Mouse (Mus musculus): ENCODE data around the gene Pdzd7. TPM values are rescaled to one million over a fixed set of nuclear protein-coding genes. Genes with fewer than 3 reads are reported as not detected.
A peak's percentile ranks its signal among the peaks of the same experiment; 100 is the strongest.

Pdzd7 gene
- total RNA-seq (2021) = 10 to 100 TPM in 1 of 2 experiments, 1 to 10 TPM in 1; 9.8 to 10.9 TPM
- long read RNA-seq, experiment 1, partial matches to known transcripts = 2 of 5 reads
- long read RNA-seq, experiment 1, other reads (novel, unspliced or antisense) = 3 of 5 reads
- long read RNA-seq, experiment 2, partial matches to known transcripts = 1 of 3 reads
- long read RNA-seq, experiment 2, other reads (novel, unspliced or antisense) = 2 of 3 reads

GRCm38 (mm10) chr19:45045651-45046050 lies at the start of gene Pdzd7:
Pdzd7 (minus strand) TSS chr19:45045717.
- intact Hi-C loops (cut with DNase I; ENCODE audit: low total_unique reads) = no loop called here
- DNase-seq = no peak

GRCm38 (mm10) chr19:45081841-45082550 lies 36.5 kb upstream of the Pdzd7 start:
- intact Hi-C loops (cut with DNase I; ENCODE audit: low total_unique reads) = no loop called here
- DNase-seq = peak; percentile 57

- intact Hi-C loops (cut with DNase I; ENCODE audit: low total_unique reads) = no loop called here
- peak; percentile 64 for DNase-seq
These were observed 35.8 kb upstream of the Pdzd7 start for GRCm38 (mm10) chr19:45081279-45081678.

- no peak for DNase-seq
These were observed 35.2 kb upstream of the Pdzd7 start for GRCm38 (mm10) chr19:45080711-45081110.

GRCm38 (mm10) chr19:45079769-45080515 lies 34.4 kb upstream of the Pdzd7 start:
- peak; percentile 69 for DNase-seq
- intact Hi-C loops (cut with DNase I; ENCODE audit: low total_unique reads) = no loop called here

More at GRCm38 (mm10) chr19:45080711-45081110, 35.2 kb upstream of the Pdzd7 start:
- intact Hi-C loops (cut with DNase I; ENCODE audit: low total_unique reads) = no loop called here

- no peak for DNase-seq
- intact Hi-C loops (cut with DNase I; ENCODE audit: low total_unique reads) = no loop called here
These were observed 33.7 kb upstream of the Pdzd7 start for GRCm38 (mm10) chr19:45078971-45079764.

- DNase-seq = no peak
- intact Hi-C loops (cut with DNase I; ENCODE audit: low total_unique reads) = no loop called here
These were observed 32.5 kb upstream of the Pdzd7 start for GRCm38 (mm10) chr19:45077742-45078645.

GRCm38 (mm10) chr19:45076586-45077510 lies 31.3 kb upstream of the Pdzd7 start:
- DNase-seq = peak; percentile 77
- intact Hi-C loops (cut with DNase I; ENCODE audit: low total_unique reads) = no loop called here

GRCm38 (mm10) chr19:45076036-45076575 lies 30.6 kb upstream of the Pdzd7 start:
- no peak for DNase-seq
- intact Hi-C loops (cut with DNase I; ENCODE audit: low total_unique reads) = no loop called here

GRCm38 (mm10) chr19:45075323-45076035 lies 30.0 kb upstream of the Pdzd7 start:
- intact Hi-C loops (cut with DNase I; ENCODE audit: low total_unique reads) = no loop called here
- DNase-seq = no peak

- intact Hi-C loops (cut with DNase I; ENCODE audit: low total_unique reads) = no loop called here
- DNase-seq = peak; percentile 91
These were observed 29.2 kb upstream of the Pdzd7 start, which contains the start of gene Kazald1 for GRCm38 (mm10) chr19:45074580-45075322. Kazald1 (plus strand) TSS chr19:45075241.

GRCm38 (mm10) chr19:45073871-45074542 lies 28.5 kb upstream of the Pdzd7 start:
- DNase-seq = peak; percentile 86
- intact Hi-C loops (cut with DNase I; ENCODE audit: low total_unique reads) = no loop called here

GRCm38 (mm10) chr19:45067758-45068510 lies 22.4 kb upstream of the Pdzd7 start:
- DNase-seq = no peak
- intact Hi-C loops (cut with DNase I; ENCODE audit: low total_unique reads) = no loop called here

GRCm38 (mm10) chr19:45067170-45067569 lies 21.7 kb upstream of the Pdzd7 start:
- intact Hi-C loops (cut with DNase I; ENCODE audit: low total_unique reads) = no loop called here
- DNase-seq = no peak

GRCm38 (mm10) chr19:45065226-45065625 lies 19.7 kb upstream of the Pdzd7 start:
- intact Hi-C loops (cut with DNase I; ENCODE audit: low total_unique reads) = no loop called here
- no peak for DNase-seq
